30 mouse cellular contexts compared by ENCODE assay signal in the genomic region with DNA sequence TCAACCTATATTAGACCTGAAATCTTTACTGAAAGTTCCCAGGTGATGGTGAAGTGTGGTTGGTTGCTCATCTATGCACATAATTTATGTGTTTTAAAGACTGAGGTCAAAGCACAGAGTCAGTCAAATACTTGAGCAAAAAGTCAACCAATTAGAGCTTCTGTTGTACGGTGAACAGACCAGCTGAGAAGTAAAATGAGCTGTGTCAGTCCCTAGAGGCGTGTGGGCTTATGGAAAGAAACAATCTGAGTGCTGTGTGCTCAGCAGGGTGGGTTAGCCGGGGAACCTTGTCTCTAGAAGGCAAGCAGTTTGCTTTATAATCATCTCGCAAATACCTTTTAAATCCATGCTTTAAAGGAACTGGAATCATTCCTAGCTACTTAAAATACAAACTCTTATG. TPM values are rescaled to one million over a fixed set of nuclear protein-coding genes. Genes with fewer than 3 reads are reported as not detected.
DNase-seq lines count a peak whose midpoint lies in the region; ATAC-seq lines count a peak whose summit lies in the region.
"Had no signal": no experiment of that assay in that cellular context is flagged by ENCODE, and none has a peak within 500 bp of the region (broad histone marks: within the 10 kb centered on the region; RNA-seq: fewer than 3 reads in every experiment).

No protein-coding gene starts in this region.

- no peak overlapping the region for H3K4me2 ChIP-seq in embryonic facial prominence, embryonic 11.5 days (ENCODE audit: low read depth, low read length)
- H3K4me2 ChIP-seq in midbrain, embryonic 14.5 days (ENCODE audit: low read length): no peak overlapping the region
- H3K4me2 ChIP-seq in midbrain, embryonic 16.5 days (ENCODE audit: low read length): no peak overlapping the region
- no peak overlapping the region for H3K4me2 ChIP-seq in kidney, embryonic 14.5 days (replicated peaks; ENCODE audit: low read depth, low read length)
- H3K4me2 ChIP-seq: forebrain, embryonic 15.5 days; heart, embryonic 15.5 days; hindbrain, embryonic 12.5 days; limb, embryonic 13.5 days; liver, embryonic 11.5 days; lung, embryonic 15.5 days; midbrain, embryonic 11.5 days had no signal

- no peaks in the 10 kb centered on the region for H3K4me1 ChIP-seq in embryonic facial prominence, embryonic 11.5 days (ENCODE audit: control insufficient read depth, insufficient read depth, low read length)
- peaks cover 34% of the 10 kb centered on the region for H3K4me1 ChIP-seq in embryonic facial prominence, embryonic 10.5 days
- no peaks in the 10 kb centered on the region for H3K4me1 ChIP-seq in midbrain, embryonic 14.5 days (ENCODE audit: control insufficient read depth, insufficient read depth, low read length)
- 0 out of 2 replicates have a peak, but pooled peaks cover 2% of the 10 kb centered on the region for H3K4me1 ChIP-seq in midbrain, embryonic 16.5 days (ENCODE audit: control insufficient read depth, insufficient read depth, low read length)
- H3K4me1 ChIP-seq in kidney, embryonic 14.5 days (ENCODE audit: control insufficient read depth, insufficient read depth, low read length): peaks cover 3% of the 10 kb centered on the region; the same call in 1 of the 2 replicates

- WGBS in embryonic facial prominence, embryonic 11.5 days: 39% methylated on average over 4 of the region's 4 CpGs
- 54% methylated on average over 4 of the region's 4 CpGs for WGBS in embryonic facial prominence, embryonic 10.5 days
- WGBS in midbrain, embryonic 14.5 days: 40% methylated on average over 4 of the region's 4 CpGs
- 28% methylated on average over 4 of the region's 4 CpGs for WGBS in midbrain, embryonic 16.5 days
- WGBS in kidney, embryonic 14.5 days: 52% methylated on average over 4 of the region's 4 CpGs

- no peaks in the 10 kb centered on the region for H3K27me3 ChIP-seq in embryonic facial prominence, embryonic 11.5 days (ENCODE audit: control insufficient read depth, insufficient read depth, low read length)
- H3K27me3 ChIP-seq in embryonic facial prominence, embryonic 10.5 days (replicated peaks; ENCODE audit: low read depth, poor library complexity, severe bottlenecking): no peaks in the 10 kb centered on the region
- H3K27me3 ChIP-seq in midbrain, embryonic 14.5 days (ENCODE audit: control insufficient read depth, insufficient read depth, low read length): no peaks in the 10 kb centered on the region
- no peaks in the 10 kb centered on the region for H3K27me3 ChIP-seq in midbrain, embryonic 16.5 days (ENCODE audit: control insufficient read depth, insufficient read depth, low read depth, low read length)
- no peaks in the 10 kb centered on the region for H3K27me3 ChIP-seq in splenic B cell, adult 2 months (ENCODE audit: control insufficient read depth, insufficient read depth, low read length, poor library complexity, severe bottlenecking)
- H3K27me3 ChIP-seq in kidney, embryonic 14.5 days (ENCODE audit: control insufficient read depth, insufficient read depth, low read length): no peaks in the 10 kb centered on the region
- H3K27me3 ChIP-seq: forebrain, embryonic 15.5 days; heart, embryonic 15.5 days; hindbrain, embryonic 12.5 days; limb, embryonic 13.5 days; lung, embryonic 15.5 days had no signal

- no peak overlapping the region for H3K9ac ChIP-seq in embryonic facial prominence, embryonic 11.5 days (replicated peaks; ENCODE audit: low read length)
- H3K9ac ChIP-seq in midbrain, embryonic 14.5 days (replicated peaks; ENCODE audit: low read length): no peak overlapping the region
- no peak overlapping the region for H3K9ac ChIP-seq in midbrain, embryonic 16.5 days (ENCODE audit: low read depth, low read length)
- H3K9ac ChIP-seq in kidney, embryonic 14.5 days (ENCODE audit: low read depth, low read length): no peak overlapping the region
- H3K9ac ChIP-seq: heart, embryonic 15.5 days; hindbrain, embryonic 12.5 days; limb, embryonic 13.5 days; lung, embryonic 15.5 days had no signal

- DNase-seq in embryonic facial prominence, embryonic 11.5 days (ENCODE audit: low spot score): peak; percentile 40
- no peak for DNase-seq in embryonic facial prominence, embryonic 10.5 days (ENCODE audit: low spot score)
- peak; percentile 54 for DNase-seq in midbrain, embryonic 14.5 days
- peak; percentile 60 for DNase-seq in NIH3T3 (ENCODE audit: low read depth)
- DNase-seq in splenic B cell, adult 2 months (ENCODE audit: low read depth, low spot score): peak; percentile 58
- DNase-seq: adrenal gland, adult 8-10 months; cerebellum, adult 8-10 months; cerebellum, postnatal 25 days; heart, postnatal 36 days; kidney, adult 8-10 months; kidney, postnatal 10 days; lung, postnatal 36 days; thymus, postnatal 4 days had no signal

- H3K27ac ChIP-seq in embryonic facial prominence, embryonic 11.5 days (replicated peaks; ENCODE audit: low read depth, low read length): no peak overlapping the region
- no peak overlapping the region for H3K27ac ChIP-seq in embryonic facial prominence, embryonic 10.5 days (replicated peaks)
- H3K27ac ChIP-seq in midbrain, embryonic 14.5 days (replicated peaks; ENCODE audit: low read depth, low read length): no peak overlapping the region
- H3K27ac ChIP-seq in midbrain, embryonic 16.5 days (ENCODE audit: low read length): no peak overlapping the region
- H3K27ac ChIP-seq in kidney, embryonic 14.5 days (ENCODE audit: low read depth, low read length): no peak overlapping the region
- H3K27ac ChIP-seq: forebrain, embryonic 10.5 days; forebrain, embryonic 15.5 days; heart, embryonic 15.5 days; hindbrain, embryonic 12.5 days; hindbrain, postnatal 0 days; left cerebral cortex, adult 2 months; limb, embryonic 13.5 days had no signal

- no peak for ATAC-seq in embryonic facial prominence, embryonic 11.5 days (replicated peaks; ENCODE audit: insufficient number of reproducible peaks, low FRiP score, low TSS enrichment, low read depth)
- no peak for ATAC-seq in midbrain, embryonic 14.5 days (ENCODE audit: low FRiP score, low TSS enrichment)
- ATAC-seq in midbrain, embryonic 16.5 days: no peak
- ATAC-seq in kidney, embryonic 14.5 days (ENCODE audit: low FRiP score, low TSS enrichment): no peak
- ATAC-seq: activated CD4-positive, CD25-positive, alpha-beta regulatory T cell, adult 4 months; CD4-positive, CD25-positive, alpha-beta regulatory T cell, adult 4 months; forebrain, embryonic 15.5 days; hindbrain, postnatal 0 days; intestine, embryonic 16.5 days had no signal

- no peaks in the 10 kb centered on the region for H3K9me3 ChIP-seq in embryonic facial prominence, embryonic 11.5 days (replicated peaks; ENCODE audit: control insufficient read depth, low read length)
- H3K9me3 ChIP-seq in embryonic facial prominence, embryonic 10.5 days: no peaks in the 10 kb centered on the region
- H3K9me3 ChIP-seq in midbrain, embryonic 14.5 days (ENCODE audit: control insufficient read depth, low read length): no peaks in the 10 kb centered on the region
- H3K9me3 ChIP-seq in midbrain, embryonic 16.5 days (replicated peaks; ENCODE audit: control insufficient read depth, low read length, poor library complexity, severe bottlenecking): no peaks in the 10 kb centered on the region
- no peaks in the 10 kb centered on the region for H3K9me3 ChIP-seq in kidney, embryonic 14.5 days (ENCODE audit: control insufficient read depth, low read length)
- H3K9me3 ChIP-seq: forebrain, embryonic 10.5 days; forebrain, embryonic 15.5 days; heart, embryonic 15.5 days; hindbrain, embryonic 12.5 days; limb, embryonic 13.5 days; lung, embryonic 15.5 days had no signal

- H3K4me3 ChIP-seq in embryonic facial prominence, embryonic 11.5 days (ENCODE audit: low read depth, low read length): no peak overlapping the region
- H3K4me3 ChIP-seq in embryonic facial prominence, embryonic 10.5 days: no peak overlapping the region
- no peak overlapping the region for H3K4me3 ChIP-seq in midbrain, embryonic 14.5 days (replicated peaks; ENCODE audit: low read depth, low read length)
- H3K4me3 ChIP-seq in midbrain, embryonic 16.5 days (ENCODE audit: low read depth, low read length): no peak overlapping the region
- H3K4me3 ChIP-seq in kidney, embryonic 14.5 days (ENCODE audit: low read length): no peak overlapping the region
- H3K4me3 ChIP-seq: forebrain, embryonic 10.5 days; forebrain, embryonic 15.5 days; heart, embryonic 15.5 days; hindbrain, embryonic 12.5 days; left cerebral cortex, adult 2 months; limb, embryonic 13.5 days; lung, embryonic 15.5 days had no signal

- H3K36me3 ChIP-seq in embryonic facial prominence, embryonic 11.5 days (replicated peaks; ENCODE audit: control insufficient read depth, insufficient read depth, low read depth, low read length): no peaks in the 10 kb centered on the region
- H3K36me3 ChIP-seq in embryonic facial prominence, embryonic 10.5 days (replicated peaks): peaks cover 14% of the 10 kb centered on the region
- peaks cover 28% of the 10 kb centered on the region for H3K36me3 ChIP-seq in midbrain, embryonic 14.5 days (ENCODE audit: control insufficient read depth, insufficient read depth, low read length)
- H3K36me3 ChIP-seq in midbrain, embryonic 16.5 days (ENCODE audit: control insufficient read depth, insufficient read depth, low read length): peaks cover 8% of the 10 kb centered on the region
- no peaks in the 10 kb centered on the region for H3K36me3 ChIP-seq in splenic B cell, adult 2 months (ENCODE audit: control insufficient read depth, insufficient read depth, low read length, poor library complexity, severe bottlenecking)
- H3K36me3 ChIP-seq in kidney, embryonic 14.5 days (ENCODE audit: control insufficient read depth, insufficient read depth, low read length): peaks cover 3% of the 10 kb centered on the region; the same call in 1 of the 2 replicates
- H3K36me3 ChIP-seq: heart, embryonic 15.5 days; limb, embryonic 13.5 days; lung, embryonic 15.5 days had no signal

RNA-seq across cellular contexts. Expression of a gene that starts 1.4 kb away (rescaled TPM):
- 16.5 and 18.5 TPM in 2 replicates for polyA plus RNA-seq in embryonic facial prominence, embryonic 11.5 days (2014; fragmentation: Nextera tagmentation; extraction: Ambion mirVana)
- polyA plus RNA-seq in embryonic facial prominence, embryonic 10.5 days (2016; fragmentation: Nextera tagmentation; extraction: Ambion mirVana): 13.4 and 15.2 TPM in 2 replicates
- polyA plus RNA-seq in midbrain, embryonic 14.5 days (2014; fragmentation: Nextera tagmentation; extraction: Ambion mirVana): 1.2 and 1.7 TPM in 2 replicates
- 1.4 and 1.5 TPM in 2 replicates for polyA plus RNA-seq in midbrain, embryonic 16.5 days (2015; fragmentation: Nextera tagmentation; extraction: Ambion mirVana)
- 19.9 and 22.1 TPM in 2 replicates for polyA plus RNA-seq in kidney, embryonic 14.5 days (2014; fragmentation: Nextera tagmentation; extraction: Ambion mirVana)

RNA-seq across cellular contexts. Expression of a gene that starts 16.9 kb away (rescaled TPM):
- 0.21 and 0.42 TPM in 2 replicates for polyA plus RNA-seq in embryonic facial prominence, embryonic 11.5 days (2014; fragmentation: Nextera tagmentation; extraction: Ambion mirVana)
- polyA plus RNA-seq in embryonic facial prominence, embryonic 10.5 days (2016; fragmentation: Nextera tagmentation; extraction: Ambion mirVana): 0.91 and 1.3 TPM in 2 replicates
- polyA plus RNA-seq in midbrain, embryonic 14.5 days (2014; fragmentation: Nextera tagmentation; extraction: Ambion mirVana): 3.1 and 3.2 TPM in 2 replicates
- polyA plus RNA-seq in midbrain, embryonic 16.5 days (2015; fragmentation: Nextera tagmentation; extraction: Ambion mirVana): 2.1 and 2.5 TPM in 2 replicates
- polyA plus RNA-seq in kidney, embryonic 14.5 days (2014; fragmentation: Nextera tagmentation; extraction: Ambion mirVana): 0.44 and 1.1 TPM in 2 replicates
- polyA plus RNA-seq: activated CD4-positive, CD25-positive, alpha-beta regulatory T cell, adult 4 months; spleen, adult 2 months; thymus, postnatal 0 days had no signal
